Mouse (Mus musculus) limb, embryonic 14.5 days (tissue): ENCODE measurements around the gene Fbxw2. TPM values are rescaled to one million over a fixed set of nuclear protein-coding genes. Genes with fewer than 3 reads are reported as not detected.
"Not testable (repeated sequence)": the region's sequence is repeated elsewhere in the genome, so short reads cannot be mapped to it uniquely, and the experiment has no call there.

Experiments used
- ATAC-seq: fragments of 200-750 bp; cut with Nextera tagmentation; 2 replicates; pipeline ENCODE4 v1.8.0; 2017; ENCODE audit warnings: low read depth, moderate number of reproducible peaks, moderate TSS enrichment; ENCODE audit not compliant: low FRiP score
- DNase-seq: peaks from one replicate; pipeline ENCODE4 v3.0.0-alpha.2; 2015; ENCODE audit warnings: low spot score
- H3K27ac ChIP-seq: fragments of 300-500 bp; sonication (generic); replicated peaks from 2 replicates; pipeline ENCODE4 v1.5.1; 2014; ENCODE audit warnings: low read depth, mild to moderate bottlenecking, low read length, moderate library complexity, mixed read lengths
- H3K27me3 ChIP-seq: fragments of 300-500 bp; sonication (generic); 2 replicates; pipeline ENCODE4 v1.6.1; 2014; ENCODE audit warnings: low read length, mixed read lengths; ENCODE audit not compliant: control insufficient read depth, insufficient read depth
- H3K36me3 ChIP-seq: fragments of 300-500 bp; sonication (generic); 2 replicates; pipeline ENCODE4 v1.6.1; 2014; ENCODE audit warnings: mild to moderate bottlenecking, low read length, moderate library complexity, mixed read lengths; ENCODE audit not compliant: control insufficient read depth, insufficient read depth
- H3K4me1 ChIP-seq: fragments of 300-500 bp; sonication (generic); 2 replicates; pipeline ENCODE4 v1.6.1; 2014; ENCODE audit warnings: antibody characterized with exemption, low read length, mixed read lengths; ENCODE audit not compliant: control insufficient read depth, insufficient read depth
- H3K4me2 ChIP-seq: fragments of 300-500 bp; sonication (generic); replicated peaks from 2 replicates; pipeline ENCODE4 v1.6.1; 2014; ENCODE audit warnings: low read depth, mild to moderate bottlenecking, low read length, moderate library complexity; ENCODE audit not compliant: severe bottlenecking
- H3K4me3 ChIP-seq: fragments of 300-500 bp; sonication (generic); replicated peaks from 2 replicates; pipeline ENCODE4 v1.5.1; 2014; ENCODE audit warnings: low read length
- H3K9ac ChIP-seq: fragments of 300-500 bp; sonication (generic); 2 replicates; pipeline ENCODE4 v1.6.1; 2014; ENCODE audit warnings: mild to moderate bottlenecking, low read depth, low read length, moderate library complexity; ENCODE audit not compliant: severe bottlenecking
- H3K9me3 ChIP-seq: fragments of 300-500 bp; sonication (generic); 2 replicates; pipeline ENCODE4 v1.6.1; 2016; ENCODE audit warnings: low read length; ENCODE audit not compliant: control insufficient read depth
- POLR2A ChIP-seq: fragments of 200-500 bp; IDR thresholded peaks from 2 replicates; pipeline ENCODE4 v1.8.0; 2012; ENCODE audit warnings: inconsistent platforms, mild to moderate bottlenecking, moderate library complexity, borderline replicate concordance; ENCODE audit not compliant: insufficient read depth, insufficient read length; ENCODE audit errors: extremely low read depth
- WGBS: fragments of 180-500 bp; shearing (Covaris S2); extraction: QIAGEN DNeasy Blood & Tissue Kit; methylation state at CpG from one replicate; pipeline ENCODE4 v1.1.7; 2014; 5-methylcytosine and 5-hydroxymethylcytosine counted together
- polyA plus RNA-seq, 2 experiments: library from polyadenylated mRNA; depleted of rRNA in 1 of 2; stranded (reverse) in 1 of 2; unstranded in 1 of 2; fragments of >200 nt; fragmentation: Nextera tagmentation in 1 of 2; extraction: Ambion mirVana in 1 of 2; gene quantifications; 2 replicates each; pipeline versions ENCODE4 v1.2.1 to v1.2.3; 2012 to 2014

Gene Fbxw2
- polyA plus RNA-seq, 2 experiments = 55.1 to 68.3 TPM

DNA sequence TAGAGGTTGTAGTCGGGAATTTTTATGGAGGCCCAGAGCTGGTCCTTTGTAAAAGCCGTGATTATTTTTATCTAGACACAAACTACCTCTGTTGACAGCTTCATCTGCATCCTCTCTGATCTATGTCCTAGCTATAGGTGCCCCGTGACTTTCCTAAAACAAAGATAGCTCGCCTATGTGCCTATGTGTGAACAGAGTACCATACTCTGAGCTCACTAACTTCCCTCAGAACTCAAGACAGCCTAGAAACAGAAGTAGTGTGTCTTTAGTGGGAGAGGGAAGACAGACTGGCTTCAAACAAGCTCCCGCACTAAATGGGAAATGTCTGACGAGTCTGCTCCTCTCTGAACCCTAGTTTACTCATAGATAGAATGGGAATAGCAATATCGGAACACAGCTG, 25.7 kb downstream of the Fbxw2 start:
- Histone ChIP-seq H3K36me3 (peaks cover 16% of the 10 kb centered on the region), H3K9ac (peak overlapping the region; percentile 58; the same call in 1 of the 2 replicates), H3K27ac (peak overlapping the region; percentile 49; the same call in 1 of the 2 replicates), H3K9me3 (no peaks in the 10 kb centered on the region), H3K4me1 (peaks cover 11% of the 10 kb centered on the region), H3K4me3 (peak overlapping the region; percentile 54; the same call in 1 of the 2 replicates), H3K4me2 (peak overlapping the region; percentile 61), H3K27me3 (no peaks in the 10 kb centered on the region)
- WGBS = 79% methylated on average over 7 of the region's 7 CpGs
- no peak for DNase-seq
- TF ChIP-seq POLR2A = no peak
- ATAC-seq = no peak

- Histone ChIP-seq H3K9ac (peak within 1 kb of the TSS; percentile 58), H3K36me3 (peaks cover 15% of the 10 kb centered on the region), H3K27me3 (no peaks in the 10 kb centered on the region), H3K4me3 (peak within 1 kb of the TSS; percentile 54), H3K4me1 (peaks cover 11% of the 10 kb centered on the region), H3K9me3 (no peaks in the 10 kb centered on the region), H3K4me2 (peak within 1 kb of the TSS; percentile 61), H3K27ac (peak within 1 kb of the TSS; percentile 49)
- DNase-seq = peak; percentile 88
- no peak for TF ChIP-seq POLR2A
- WGBS = 5% methylated on average over 43 of the region's 44 CpGs
- peak; percentile 81 for ATAC-seq
Observed at GRCm38 (mm10) chr2:34799357-34800256, 26.5 kb downstream of the Fbxw2 start, which contains the start of gene Rabepk. Gene Rabepk, minus strand, starts transcription at chr2:34799912.

DNA sequence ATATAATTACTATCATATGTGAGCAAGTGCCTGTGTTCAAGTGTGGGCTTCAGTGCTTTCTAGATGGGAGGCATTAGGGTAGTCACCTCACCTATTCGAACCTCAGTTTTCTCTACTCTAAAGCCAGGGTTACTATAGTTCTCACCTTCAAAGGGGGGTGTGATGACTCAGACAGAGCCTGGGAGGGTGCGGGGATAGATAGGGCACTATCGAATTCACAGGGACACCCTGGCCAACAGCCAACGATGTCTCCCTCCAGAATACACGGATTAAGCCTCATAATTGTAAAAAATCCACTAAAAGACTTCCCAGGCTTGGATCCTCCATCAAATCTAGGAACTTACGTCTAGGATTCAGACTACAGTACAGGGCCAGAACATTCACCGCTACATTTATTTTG, 30.7 kb downstream of the Fbxw2 start:
- no peaks in the 10 kb centered on the region for H3K9me3 ChIP-seq
- no peak overlapping the region for H3K9ac ChIP-seq
- no peak overlapping the region for H3K27ac ChIP-seq
- H3K4me3 ChIP-seq = no peak overlapping the region
- no peak for ATAC-seq
- H3K27me3 ChIP-seq = no peaks in the 10 kb centered on the region
- no peak overlapping the region for H3K4me2 ChIP-seq
- no peak for TF ChIP-seq POLR2A
- peaks cover 12% of the 10 kb centered on the region for H3K36me3 ChIP-seq
- 87% methylated on average over 7 of the region's 7 CpGs for WGBS
- peaks cover 5% of the 10 kb centered on the region; the same call in 1 of the 2 replicates for H3K4me1 ChIP-seq
- DNase-seq = no peak

DNA sequence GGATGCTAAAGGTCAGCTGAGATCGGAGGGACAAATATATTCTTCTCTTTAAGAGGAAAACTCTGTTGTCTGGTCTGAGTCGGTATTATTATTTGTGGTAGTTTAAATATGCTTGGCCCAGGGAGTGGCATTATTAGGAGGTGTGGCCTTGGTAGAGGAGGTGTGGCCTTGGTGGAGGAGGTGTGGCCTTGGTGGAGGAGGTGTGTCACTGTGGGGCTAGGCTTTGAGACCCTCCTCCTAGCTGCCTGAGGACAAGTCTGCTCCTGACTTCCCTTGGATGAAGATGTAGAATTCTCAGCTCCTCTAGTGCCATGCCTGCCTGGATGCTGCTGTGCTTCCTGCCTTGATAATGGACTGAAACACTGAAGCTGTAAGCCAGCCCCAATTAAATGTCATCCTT, 31.6 kb downstream of the Fbxw2 start:
- TF ChIP-seq POLR2A = no peak
- Histone ChIP-seq H3K4me3 (no peak overlapping the region), H3K4me1 (no peaks in the 10 kb centered on the region), H3K27ac (no peak overlapping the region), H3K27me3 (no peaks in the 10 kb centered on the region), H3K4me2 (no peak overlapping the region), H3K9ac (no peak overlapping the region), H3K9me3 (no peaks in the 10 kb centered on the region), H3K36me3 (peaks cover 13% of the 10 kb centered on the region)
- WGBS = 95% methylated on average over 2 of the region's 2 CpGs
- no peak for DNase-seq
- no peak for ATAC-seq

DNA sequence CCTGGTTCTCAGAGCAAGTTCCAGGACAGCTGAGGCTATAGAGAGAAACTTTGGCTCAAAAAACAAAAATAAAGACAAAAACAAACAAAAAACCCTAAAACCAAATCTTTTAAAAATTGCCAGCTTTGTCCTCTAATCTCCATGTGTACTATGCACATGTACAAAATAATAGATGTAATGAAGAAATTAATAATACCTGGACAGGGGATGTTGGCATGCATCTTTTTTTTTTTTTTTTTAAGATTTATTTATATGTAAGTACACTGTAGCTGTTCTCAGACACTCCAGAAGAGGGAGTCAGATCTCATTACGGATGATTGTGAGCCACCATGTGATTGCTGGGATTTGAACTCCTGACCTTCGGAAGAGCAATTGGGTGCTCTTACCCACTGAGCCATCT, 33.6 kb downstream of the Fbxw2 start:
- H3K9me3 ChIP-seq, H3K4me2 ChIP-seq, H3K9ac ChIP-seq, H3K27ac ChIP-seq, H3K27me3 ChIP-seq, H3K4me1 ChIP-seq, H3K4me3 ChIP-seq, ATAC-seq, DNase-seq: not testable (repeated sequence)
- peaks cover 22% of the 10 kb centered on the region for H3K36me3 ChIP-seq
- 87% methylated on average over 2 of the region's 2 CpGs for WGBS
